Mouse (Mus musculus) midbrain, embryonic 11.5 days (tissue): ENCODE measurements around the gene Mypop. TPM values are rescaled to one million over a fixed set of nuclear protein-coding genes. Genes with fewer than 3 reads are reported as not detected.

Experiments used
- ATAC-seq: fragments of 200-750 bp; cut with Nextera tagmentation; 2 replicates; pipeline ENCODE4 v1.8.0; 2017; ENCODE audit warnings: moderate TSS enrichment, moderate library complexity; ENCODE audit not compliant: low FRiP score
- DNase-seq: peaks from one replicate; pipeline ENCODE4 v3.0.0; 2015; ENCODE audit warnings: low spot score; ENCODE audit errors: missing footprints
- H3K27ac ChIP-seq: fragments of 300-500 bp; sonication (generic); 2 replicates; pipeline ENCODE4 v1.5.1; 2014; ENCODE audit warnings: low read depth, low read length
- H3K27me3 ChIP-seq: fragments of 300-500 bp; sonication (generic); 2 replicates; pipeline ENCODE4 v1.6.1; 2014; ENCODE audit warnings: mild to moderate bottlenecking, low read length, moderate library complexity, mixed read lengths; ENCODE audit not compliant: control insufficient read depth, insufficient read depth
- H3K36me3 ChIP-seq: fragments of 300-500 bp; sonication (generic); 2 replicates; pipeline ENCODE4 v1.6.1; 2014; ENCODE audit warnings: mild to moderate bottlenecking, low read length, moderate library complexity, mixed read lengths; ENCODE audit not compliant: control insufficient read depth, insufficient read depth
- H3K4me1 ChIP-seq: fragments of 300-500 bp; sonication (generic); 2 replicates; pipeline ENCODE4 v1.6.1; 2014; ENCODE audit warnings: low read length; ENCODE audit not compliant: control insufficient read depth, insufficient read depth
- H3K4me2 ChIP-seq: fragments of 300-500 bp; sonication (generic); 2 replicates; pipeline ENCODE4 v1.6.1; 2014; ENCODE audit warnings: mild to moderate bottlenecking, moderate library complexity
- H3K4me3 ChIP-seq: fragments of 300-500 bp; sonication (generic); 2 replicates; pipeline ENCODE4 v1.5.1; 2014; ENCODE audit warnings: low read depth, low read length
- H3K9ac ChIP-seq: fragments of 300-500 bp; sonication (generic); 2 replicates; pipeline ENCODE4 v1.6.1; 2014; ENCODE audit warnings: low read length
- H3K9me3 ChIP-seq: fragments of 300-500 bp; sonication (generic); 2 replicates; pipeline ENCODE4 v1.6.1; 2016; ENCODE audit warnings: low read length; ENCODE audit not compliant: control insufficient read depth
- WGBS: fragments of 180-500 bp; shearing (Covaris S2); extraction: QIAGEN DNeasy Blood & Tissue Kit; methylation state at CpG from one replicate; pipeline ENCODE4 v1.1.7; 2014; 5-methylcytosine and 5-hydroxymethylcytosine counted together
- polyA plus RNA-seq: library from polyadenylated mRNA; unstranded; fragments of >200 nt; fragmentation: Nextera tagmentation; extraction: Ambion mirVana; gene quantifications from 2 replicates; pipeline ENCODE4 v1.2.1, GENCODE M21; 2014

Gene Mypop
- polyA plus RNA-seq, 1 experiment from 2014 or later = 4.0 TPM

DNA sequence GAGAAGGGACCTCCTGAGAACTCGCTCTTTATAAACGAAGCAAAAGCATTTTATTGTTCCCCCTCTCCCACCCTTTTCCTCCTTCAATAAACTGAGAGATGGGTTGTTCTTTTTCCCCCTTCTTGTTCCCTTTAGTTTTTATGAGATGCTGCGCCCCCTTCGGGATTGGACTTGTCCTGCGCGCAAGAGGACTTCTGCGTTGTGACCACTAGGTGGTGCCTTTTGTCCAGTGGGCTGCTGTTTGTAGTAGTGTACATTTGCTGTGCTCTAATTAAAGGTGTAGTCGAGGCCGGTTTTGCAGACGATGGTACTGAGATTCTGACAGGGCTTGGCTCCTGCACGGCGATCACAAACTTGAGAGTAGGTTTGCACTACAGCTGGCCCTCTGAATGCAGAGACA, 15.4 kb downstream of the Mypop start:
- H3K27me3 ChIP-seq = no peaks in the 10 kb centered on the region
- no peak overlapping the region for H3K27ac ChIP-seq
- peak; percentile 97 for DNase-seq
- no peak overlapping the region for H3K4me3 ChIP-seq
- H3K4me2 ChIP-seq = peak overlapping the region; percentile 12; the same call in 1 of the 2 replicates
- WGBS = 10% methylated on average over 12 of the region's 12 CpGs
- H3K36me3 ChIP-seq = peaks cover 10% of the 10 kb centered on the region; the same call in 1 of the 2 replicates
- ATAC-seq = no peak
- H3K9me3 ChIP-seq = no peaks in the 10 kb centered on the region
- H3K9ac ChIP-seq = no peak overlapping the region
- peaks cover 25% of the 10 kb centered on the region for H3K4me1 ChIP-seq

DNA sequence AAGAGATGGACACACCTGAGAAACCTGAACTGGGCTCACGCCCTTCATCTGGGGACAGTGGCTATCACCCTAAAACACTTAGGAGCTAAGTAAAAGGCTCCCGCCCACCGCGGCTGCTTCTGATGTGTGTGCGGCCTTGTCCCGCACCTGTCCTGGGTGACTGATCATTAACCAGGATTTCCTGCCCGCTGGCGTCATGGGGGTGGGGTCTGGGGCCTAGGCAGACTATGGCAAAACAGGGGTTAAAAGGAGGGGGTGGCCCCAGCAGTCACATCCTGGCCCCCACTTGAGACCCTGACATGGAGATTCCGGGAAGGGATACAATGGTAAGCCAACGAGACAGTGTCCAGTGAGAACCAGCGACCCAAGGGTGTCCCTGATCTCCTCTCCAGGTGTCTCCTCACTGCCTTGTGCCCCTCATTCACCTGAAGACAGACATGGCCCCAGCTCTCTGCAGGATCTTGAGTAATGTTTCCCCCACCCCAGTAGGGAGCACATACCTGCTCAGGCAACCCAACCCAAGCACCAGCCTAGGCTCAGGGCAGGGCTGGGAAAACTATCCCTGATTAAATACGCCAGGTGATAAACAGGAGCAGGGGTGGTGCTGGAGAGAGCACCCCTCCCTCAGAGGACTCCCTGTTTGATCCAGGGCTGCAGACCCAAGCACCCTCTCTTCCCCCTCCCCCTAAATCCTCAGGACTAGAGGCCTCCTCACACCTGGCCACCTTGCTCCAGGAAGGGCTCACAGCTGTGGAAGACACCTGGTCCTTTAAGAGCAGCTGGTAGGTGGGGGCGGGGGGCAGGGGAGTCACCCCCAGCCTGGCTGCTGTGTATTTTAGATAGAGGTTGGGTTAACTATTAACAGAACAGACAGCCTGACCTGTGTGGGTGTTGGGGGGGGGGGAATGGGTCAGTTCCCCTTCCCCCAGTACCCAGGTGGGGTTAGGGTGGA, 16.3 kb downstream of the Mypop start:
- no peak overlapping the region for H3K27ac ChIP-seq
- peaks cover 10% of the 10 kb centered on the region; the same call in 1 of the 2 replicates for H3K36me3 ChIP-seq
- H3K9ac ChIP-seq = no peak overlapping the region
- no peak overlapping the region for H3K4me2 ChIP-seq
- peaks cover 29% of the 10 kb centered on the region for H3K4me1 ChIP-seq
- H3K9me3 ChIP-seq = no peaks in the 10 kb centered on the region
- ATAC-seq (no peak), DNase-seq (no peak)
- WGBS = 87% methylated on average over 13 of the region's 13 CpGs
- H3K27me3 ChIP-seq = no peaks in the 10 kb centered on the region
- H3K4me3 ChIP-seq = no peak overlapping the region

DNA sequence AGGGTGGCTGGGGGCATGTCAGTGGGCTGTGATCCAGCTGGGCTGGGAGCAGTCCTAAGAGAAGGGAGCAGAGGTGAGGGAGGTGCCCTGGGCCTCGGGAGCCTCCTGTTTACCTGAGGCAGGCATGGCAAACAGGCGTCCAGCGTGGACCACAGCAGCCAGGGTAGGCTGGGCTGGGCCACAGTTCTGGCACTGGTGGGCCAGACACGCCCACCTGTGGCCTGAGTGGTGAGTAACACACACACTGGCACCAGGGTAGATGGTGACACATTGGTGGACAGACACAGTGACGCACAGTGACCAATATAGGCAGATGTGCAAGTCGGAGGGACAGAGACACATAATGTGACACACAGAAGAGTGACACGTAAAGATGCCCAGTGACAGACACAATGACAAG, 19.5 kb downstream of the Mypop start:
- H3K36me3 ChIP-seq = peaks cover 6% of the 10 kb centered on the region; the same call in 1 of the 2 replicates
- 81% methylated on average over 7 of the region's 7 CpGs for WGBS
- H3K4me2 ChIP-seq = no peak overlapping the region
- no peak overlapping the region for H3K9ac ChIP-seq
- no peak for DNase-seq
- H3K9me3 ChIP-seq = no peaks in the 10 kb centered on the region
- H3K27me3 ChIP-seq = no peaks in the 10 kb centered on the region
- H3K4me3 ChIP-seq = no peak overlapping the region
- no peak overlapping the region for H3K27ac ChIP-seq
- H3K4me1 ChIP-seq = peaks cover 17% of the 10 kb centered on the region
- ATAC-seq = no peak

DNA sequence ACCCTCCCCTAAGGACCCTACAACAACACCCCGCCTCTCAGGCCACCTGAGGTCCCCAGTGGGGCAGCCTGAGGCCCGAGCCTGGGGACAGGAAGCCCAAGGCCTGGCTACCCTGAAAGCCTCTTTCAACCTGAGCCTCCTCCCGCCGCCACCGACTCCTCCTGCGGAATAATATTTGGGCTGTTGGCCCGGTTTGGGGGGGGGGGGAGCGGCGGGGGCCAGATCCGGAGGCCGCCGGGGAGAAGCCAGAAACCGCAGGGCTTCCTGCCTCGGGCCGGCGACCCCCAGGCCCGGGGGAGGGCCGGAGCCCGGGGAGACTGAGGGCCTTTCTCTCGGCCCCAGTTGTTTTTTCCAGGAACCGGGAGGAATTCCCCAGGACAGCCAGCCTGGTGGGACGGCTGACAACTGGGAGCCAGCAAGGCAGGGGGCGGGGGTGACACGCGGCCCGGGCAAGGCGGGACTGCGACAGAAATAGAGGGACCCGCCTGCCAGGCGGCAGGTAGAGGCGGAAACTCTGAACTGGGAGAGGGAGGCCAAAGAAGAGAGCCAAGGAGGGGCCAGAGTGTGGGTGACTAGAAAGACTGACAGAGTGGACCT, 21.1 kb downstream of the Mypop start:
- DNase-seq (peak; percentile 87), ATAC-seq (peak; percentile 34; the same call in 1 of the 2 replicates)
- 6% methylated on average over 22 of the region's 31 CpGs for WGBS
- Histone ChIP-seq H3K9ac (peak overlapping the region; percentile 72), H3K4me1 (peaks cover 8% of the 10 kb centered on the region), H3K27me3 (no peaks in the 10 kb centered on the region), H3K4me3 (peak overlapping the region; percentile 22), H3K27ac (no peak overlapping the region), H3K4me2 (peak overlapping the region; percentile 57), H3K9me3 (no peaks in the 10 kb centered on the region), H3K36me3 (no peaks in the 10 kb centered on the region)

DNA sequence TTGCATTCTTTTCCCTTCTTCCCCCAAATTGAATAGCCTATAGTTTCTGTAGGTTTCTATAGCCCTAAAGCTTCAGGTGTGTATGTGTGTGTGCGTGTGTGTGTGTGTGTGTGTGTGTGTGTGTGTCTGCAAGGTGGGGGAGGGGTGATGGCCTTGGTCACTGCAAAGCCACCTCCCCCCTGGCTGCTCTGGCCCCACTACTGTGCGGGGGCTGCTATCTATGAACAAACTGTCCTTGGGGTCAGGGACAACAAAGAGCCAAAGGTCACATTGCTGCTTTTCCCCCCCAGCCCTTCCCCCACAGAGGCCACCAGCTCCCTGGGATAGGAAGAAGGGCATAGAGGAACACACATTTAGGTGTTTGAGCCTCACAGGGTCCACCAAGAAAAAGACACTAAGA, 21.8 kb downstream of the Mypop start:
- Histone ChIP-seq H3K4me1 (peaks cover 8% of the 10 kb centered on the region), H3K27ac (no peak overlapping the region), H3K9me3 (no peaks in the 10 kb centered on the region), H3K9ac (no peak overlapping the region), H3K27me3 (no peaks in the 10 kb centered on the region), H3K36me3 (no peaks in the 10 kb centered on the region), H3K4me2 (no peak overlapping the region), H3K4me3 (no peak overlapping the region)
- DNase-seq (no peak), ATAC-seq (no peak)
- 54% methylated on average over 2 of the region's 2 CpGs for WGBS

DNA sequence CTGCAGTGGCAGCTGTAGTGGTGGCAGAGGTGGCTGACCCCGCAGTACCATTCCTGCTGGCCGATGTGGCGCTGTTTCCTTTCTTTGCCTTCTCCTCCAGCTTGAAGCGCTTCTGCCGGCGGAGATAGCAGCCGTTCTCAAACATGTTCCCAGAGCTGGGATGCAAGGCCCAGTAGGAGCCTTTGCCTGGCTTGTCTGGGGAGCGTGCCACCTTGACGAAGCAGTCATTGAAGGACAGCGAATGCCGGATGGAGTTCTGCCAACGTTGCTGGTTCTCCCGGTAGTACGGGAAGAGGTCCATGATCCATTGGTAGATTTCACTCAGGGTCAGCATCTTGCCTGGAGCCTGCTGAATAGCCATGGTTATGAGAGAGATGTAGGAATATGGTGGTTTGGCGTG, 23.4 kb downstream of the Mypop start:
- DNase-seq (no peak), ATAC-seq (no peak)
- no peaks in the 10 kb centered on the region for H3K36me3 ChIP-seq
- no peak overlapping the region for H3K4me3 ChIP-seq
- peaks cover 8% of the 10 kb centered on the region for H3K4me1 ChIP-seq
- H3K27me3 ChIP-seq = no peaks in the 10 kb centered on the region
- H3K9me3 ChIP-seq = no peaks in the 10 kb centered on the region
- 64% methylated on average over 15 of the region's 15 CpGs for WGBS
- no peak overlapping the region for H3K4me2 ChIP-seq
- no peak overlapping the region for H3K9ac ChIP-seq
- H3K27ac ChIP-seq = no peak overlapping the region

DNA sequence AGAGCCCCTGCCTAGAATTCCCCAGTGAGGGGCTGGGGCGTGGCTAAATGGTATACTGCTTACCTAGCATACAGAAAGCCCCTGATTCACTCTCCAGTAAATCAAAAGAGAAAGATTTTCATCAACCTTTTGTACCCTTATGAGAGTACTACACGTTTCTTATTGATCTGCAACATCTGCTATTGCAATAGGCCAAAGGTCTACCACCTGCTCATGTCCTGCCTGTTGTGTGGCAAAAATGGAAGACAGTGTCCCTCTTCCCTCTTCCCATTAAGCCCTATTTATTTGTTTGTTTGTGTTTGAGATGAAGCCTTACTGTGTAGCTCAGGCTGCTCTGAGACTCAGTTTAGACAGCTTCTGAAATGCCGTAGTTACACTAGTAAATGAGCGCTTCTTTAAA, 25.0 kb downstream of the Mypop start:
- DNase-seq (no peak), ATAC-seq (no peak)
- WGBS = 85% methylated on average over 4 of the region's 4 CpGs
- no peaks in the 10 kb centered on the region for H3K9me3 ChIP-seq
- H3K4me2 ChIP-seq = no peak overlapping the region
- H3K4me3 ChIP-seq = no peak overlapping the region
- H3K27me3 ChIP-seq = no peaks in the 10 kb centered on the region
- H3K4me1 ChIP-seq = peaks cover 8% of the 10 kb centered on the region
- no peak overlapping the region for H3K9ac ChIP-seq
- no peak overlapping the region for H3K27ac ChIP-seq
- H3K36me3 ChIP-seq = no peaks in the 10 kb centered on the region

DNA sequence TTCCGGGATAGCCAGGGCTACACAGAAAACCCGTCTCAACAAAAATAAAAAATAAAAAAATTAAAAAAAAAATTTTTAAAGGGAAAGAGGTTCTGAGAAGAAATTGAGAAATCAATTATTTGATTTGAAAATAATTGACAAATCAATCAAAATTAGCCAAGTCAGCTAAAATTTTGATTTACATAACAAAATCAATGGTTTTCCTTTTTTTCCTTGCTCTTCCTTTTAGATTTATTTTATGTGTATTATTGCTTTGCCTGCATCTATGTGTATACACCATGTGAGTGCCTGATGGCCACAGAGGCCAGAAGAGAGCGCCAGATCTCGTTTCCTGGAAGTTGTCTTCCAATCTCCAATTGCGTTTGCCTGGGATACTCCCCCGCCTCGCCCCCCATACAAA, 26.9 kb downstream of the Mypop start:
- Histone ChIP-seq H3K27me3 (peaks cover 17% of the 10 kb centered on the region), H3K27ac (no peak overlapping the region), H3K9me3 (no peaks in the 10 kb centered on the region), H3K9ac (no peak overlapping the region), H3K4me2 (no peak overlapping the region), H3K4me1 (no peaks in the 10 kb centered on the region), H3K4me3 (no peak overlapping the region), H3K36me3 (no peaks in the 10 kb centered on the region)
- 93% methylated on average over 7 of the region's 7 CpGs for WGBS
- ATAC-seq = no peak
- DNase-seq = no peak

DNA sequence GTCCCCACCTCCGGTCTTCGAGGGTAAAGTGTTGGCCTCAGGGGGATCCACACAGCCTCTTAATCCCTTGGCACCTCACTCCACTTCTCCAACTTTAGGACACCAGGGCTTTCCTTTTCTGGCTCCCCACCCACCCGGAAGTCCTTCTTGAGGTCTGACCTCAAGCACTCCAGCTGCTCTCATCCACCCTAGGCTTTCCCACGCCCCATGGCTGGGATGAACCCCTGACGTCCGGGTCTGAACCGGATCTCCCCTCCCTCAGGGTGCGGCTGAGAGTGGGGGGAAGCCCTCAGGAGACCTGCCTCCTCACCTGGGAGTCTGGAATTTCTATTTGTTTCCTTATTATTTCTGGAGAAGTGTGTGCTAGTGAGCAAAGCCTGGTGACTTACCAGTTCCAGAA, 30.0 kb downstream of the Mypop start:
- Histone ChIP-seq H3K27me3 (peaks cover 26% of the 10 kb centered on the region), H3K27ac (no peak overlapping the region), H3K9me3 (no peaks in the 10 kb centered on the region), H3K4me2 (no peak overlapping the region), H3K4me3 (no peak overlapping the region), H3K36me3 (no peaks in the 10 kb centered on the region), H3K4me1 (peaks cover 7% of the 10 kb centered on the region), H3K9ac (no peak overlapping the region)
- DNase-seq (no peak), ATAC-seq (no peak)
- WGBS = 21% methylated on average over 8 of the region's 8 CpGs
